Mouse (Mus musculus) heart, embryonic 11.5 days (tissue): ENCODE results near the gene Pidd1. TPM values are rescaled to one million over a fixed set of nuclear protein-coding genes. Genes with fewer than 3 reads are reported as not detected.

Source experiments
- ATAC-seq: fragments of 200-750 bp; cut with Nextera tagmentation; replicated peaks from 2 replicates; pipeline ENCODE4 v1.8.0; 2017; ENCODE audit warnings: moderate library complexity; ENCODE audit not compliant: insufficient number of reproducible peaks, low FRiP score, low TSS enrichment
- H3K27ac ChIP-seq: fragments of 300-500 bp; sonication (generic); 2 replicates; pipeline ENCODE4 v1.5.1; 2014; ENCODE audit warnings: mild to moderate bottlenecking, low read depth, low read length
- H3K27me3 ChIP-seq: fragments of 300-500 bp; sonication (generic); 2 replicates; pipeline ENCODE4 v1.6.1; 2014; ENCODE audit warnings: mild to moderate bottlenecking, low read length, mixed read lengths; ENCODE audit not compliant: control insufficient read depth, insufficient read depth
- H3K36me3 ChIP-seq: fragments of 300-500 bp; sonication (generic); 2 replicates; pipeline ENCODE4 v1.6.1; 2014; ENCODE audit warnings: mild to moderate bottlenecking, low read length, moderate library complexity, mixed read lengths; ENCODE audit not compliant: control insufficient read depth, insufficient read depth
- H3K4me1 ChIP-seq: fragments of 300-500 bp; sonication (generic); 2 replicates; pipeline ENCODE4 v1.6.1; 2014; ENCODE audit warnings: low read length; ENCODE audit not compliant: control insufficient read depth, insufficient read depth
- H3K4me2 ChIP-seq: fragments of 300-500 bp; sonication (generic); 2 replicates; pipeline ENCODE4 v1.6.1; 2014; ENCODE audit warnings: mild to moderate bottlenecking, moderate library complexity
- H3K4me3 ChIP-seq: fragments of 300-500 bp; sonication (generic); 2 replicates; pipeline ENCODE4 v1.5.1; 2014; ENCODE audit warnings: low read depth, low read length
- H3K9ac ChIP-seq: fragments of 300-500 bp; sonication (generic); 2 replicates; pipeline ENCODE4 v1.6.1; 2014; ENCODE audit warnings: mild to moderate bottlenecking, low read depth, low read length, moderate library complexity
- H3K9me3 ChIP-seq: fragments of 300-500 bp; sonication (generic); replicated peaks from 2 replicates; pipeline ENCODE4 v1.6.1; 2016; ENCODE audit warnings: low read length; ENCODE audit not compliant: control insufficient read depth
- WGBS: fragments of 180-500 bp; shearing (Covaris S2); extraction: QIAGEN DNeasy Blood & Tissue Kit; methylation state at CpG from one replicate; pipeline ENCODE4 v1.1.7; 2014; ENCODE audit not compliant: insufficient replicate concordance; 5-methylcytosine and 5-hydroxymethylcytosine counted together
- polyA plus RNA-seq: library from polyadenylated mRNA; unstranded; fragments of >200 nt; fragmentation: Nextera tagmentation; extraction: Ambion mirVana; gene quantifications from 2 replicates; pipeline ENCODE4 v1.2.1, GENCODE M21; 2014

Pidd1 gene
- polyA plus RNA-seq, 1 experiment from 2014 or later, result 9.5 TPM

DNA sequence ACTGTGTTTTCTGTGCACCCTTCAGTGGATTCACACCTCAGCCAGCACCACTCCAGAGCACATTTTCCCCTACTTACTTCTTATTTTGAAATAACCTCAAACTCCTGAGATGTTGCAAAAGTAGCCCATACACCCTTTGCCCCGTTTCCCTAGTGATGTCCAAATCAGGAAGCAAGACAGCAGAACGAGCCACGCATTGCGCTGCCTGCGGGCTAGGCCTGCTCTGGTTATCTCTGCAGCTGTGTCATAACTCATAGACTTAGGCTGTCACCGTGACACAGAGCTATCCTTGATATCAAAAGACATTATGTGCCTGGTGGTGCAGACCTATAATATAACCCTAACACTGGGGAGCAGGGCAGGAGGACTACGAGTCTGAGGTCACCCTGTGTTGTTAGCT is 49.7 kb downstream of the Pidd1 start:
- Histone ChIP-seq H3K4me3 (no peak overlapping the region), H3K9me3 (no peaks in the 10 kb centered on the region), H3K9ac (no peak overlapping the region), H3K36me3 (peaks cover 5% of the 10 kb centered on the region; the same call in 1 of the 2 replicates), H3K4me1 (peaks cover 8% of the 10 kb centered on the region), H3K27ac (no peak overlapping the region), H3K27me3 (no peaks in the 10 kb centered on the region), H3K4me2 (no peak overlapping the region)
- WGBS, result 80% methylated on average over 7 of the region's 7 CpGs
- ATAC-seq, result no peak

DNA sequence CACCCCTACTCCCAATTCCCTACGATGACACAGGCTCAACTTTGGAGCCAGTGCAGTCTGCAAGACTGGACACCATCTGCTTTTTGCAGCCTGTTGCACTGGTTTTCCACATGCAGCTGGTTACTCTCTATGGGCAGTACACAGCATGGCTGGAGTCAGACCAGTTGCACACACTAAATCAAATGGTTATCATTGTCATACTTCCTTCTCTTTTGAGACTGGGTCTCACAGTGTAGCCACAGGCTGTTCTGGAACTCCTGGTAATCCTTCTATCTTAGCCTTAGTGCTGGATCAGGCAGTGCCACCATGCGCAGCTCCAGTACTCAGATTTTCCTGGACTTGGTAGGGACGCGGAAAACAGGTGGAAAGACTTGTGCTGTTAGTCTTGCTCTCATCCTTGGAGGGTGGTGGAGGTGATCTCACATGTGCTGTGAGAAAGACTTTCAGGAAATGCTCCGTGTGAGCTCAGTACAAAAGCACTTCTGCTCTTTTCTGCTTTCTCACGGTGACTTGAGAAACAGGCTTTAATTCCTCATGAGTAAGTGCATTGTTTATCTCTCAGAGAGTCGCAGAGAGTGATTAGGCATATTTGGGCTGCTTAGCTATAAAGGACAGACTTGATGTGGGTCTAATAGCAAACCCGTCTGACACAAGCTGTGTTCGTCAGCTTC is 51.1 kb downstream of the Pidd1 start:
- no peaks in the 10 kb centered on the region for H3K27me3 ChIP-seq
- no peaks in the 10 kb centered on the region for H3K9me3 ChIP-seq
- H3K4me2 ChIP-seq, result peak overlapping the region; percentile 89
- H3K27ac ChIP-seq, result peak overlapping the region; percentile 90
- H3K36me3 ChIP-seq, result no peaks in the 10 kb centered on the region
- no peak; the same call in 1 of the 2 replicates for ATAC-seq
- peak overlapping the region; percentile 79 for H3K9ac ChIP-seq
- H3K4me3 ChIP-seq, result peak overlapping the region; percentile 78
- peaks cover 8% of the 10 kb centered on the region for H3K4me1 ChIP-seq
- 26% methylated on average over 9 of the region's 9 CpGs for WGBS

DNA sequence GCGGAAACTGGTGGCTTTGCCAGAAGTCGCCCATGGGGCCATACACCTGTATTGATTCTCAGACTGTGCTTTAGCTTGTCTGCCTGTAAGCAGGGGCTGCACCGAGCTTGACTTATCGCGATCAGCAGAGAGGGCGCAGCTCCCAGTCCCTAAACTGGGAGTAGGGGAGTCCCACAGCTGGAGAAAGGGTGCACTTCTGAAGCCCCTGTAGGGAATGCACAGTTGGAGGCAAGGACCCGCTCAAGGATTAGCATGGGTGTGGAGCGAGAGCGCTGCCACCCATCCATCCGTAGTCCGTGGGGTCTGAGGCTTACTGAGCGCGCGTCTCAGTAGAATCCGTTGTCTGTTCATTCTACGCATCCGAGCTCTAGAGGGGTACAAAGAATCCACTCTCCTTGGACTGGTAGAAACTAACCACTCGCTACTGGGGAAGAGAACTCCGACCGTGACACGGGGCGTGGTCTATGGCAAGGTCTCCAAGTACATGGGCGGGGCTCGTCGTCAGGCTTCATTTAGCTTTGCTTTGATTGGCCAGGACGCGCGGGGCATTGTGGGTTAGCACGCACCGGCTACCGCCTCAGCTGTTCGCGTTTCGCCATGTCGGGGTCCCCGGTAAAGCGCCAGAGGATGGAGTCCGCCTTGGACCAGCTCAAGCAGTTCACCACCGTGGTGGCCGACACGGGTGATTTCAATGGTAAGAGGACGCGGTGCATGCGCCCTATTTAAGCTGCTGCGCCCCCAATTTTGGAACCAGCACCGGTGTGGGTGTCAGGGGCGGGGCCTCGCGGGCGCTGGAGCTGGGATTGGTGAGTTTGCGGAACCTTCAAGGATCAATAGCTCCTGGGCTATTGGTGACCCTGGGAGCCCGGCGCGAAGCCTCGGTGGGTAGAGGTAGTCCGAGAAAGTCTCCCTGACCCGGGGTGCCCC is 51.9 kb downstream of the Pidd1 start, which contains the start of gene Taldo1:
Taldo1 (plus strand) TSS at position 575 of the 927 bp plus-strand sequence.
- ATAC-seq, result peak; percentile 93
- no peaks in the 10 kb centered on the region for H3K9me3 ChIP-seq
- H3K36me3 ChIP-seq, result no peaks in the 10 kb centered on the region
- WGBS, result under 1% methylated on average over 57 of the region's 57 CpGs
- H3K27ac ChIP-seq, result peak within 1 kb of the TSS; percentile 90
- H3K4me2 ChIP-seq, result peak within 1 kb of the TSS; percentile 89
- no peaks in the 10 kb centered on the region for H3K27me3 ChIP-seq
- H3K4me1 ChIP-seq, result peaks cover 8% of the 10 kb centered on the region
- peak within 1 kb of the TSS; percentile 78 for H3K4me3 ChIP-seq
- H3K9ac ChIP-seq, result peak within 1 kb of the TSS; percentile 79

DNA sequence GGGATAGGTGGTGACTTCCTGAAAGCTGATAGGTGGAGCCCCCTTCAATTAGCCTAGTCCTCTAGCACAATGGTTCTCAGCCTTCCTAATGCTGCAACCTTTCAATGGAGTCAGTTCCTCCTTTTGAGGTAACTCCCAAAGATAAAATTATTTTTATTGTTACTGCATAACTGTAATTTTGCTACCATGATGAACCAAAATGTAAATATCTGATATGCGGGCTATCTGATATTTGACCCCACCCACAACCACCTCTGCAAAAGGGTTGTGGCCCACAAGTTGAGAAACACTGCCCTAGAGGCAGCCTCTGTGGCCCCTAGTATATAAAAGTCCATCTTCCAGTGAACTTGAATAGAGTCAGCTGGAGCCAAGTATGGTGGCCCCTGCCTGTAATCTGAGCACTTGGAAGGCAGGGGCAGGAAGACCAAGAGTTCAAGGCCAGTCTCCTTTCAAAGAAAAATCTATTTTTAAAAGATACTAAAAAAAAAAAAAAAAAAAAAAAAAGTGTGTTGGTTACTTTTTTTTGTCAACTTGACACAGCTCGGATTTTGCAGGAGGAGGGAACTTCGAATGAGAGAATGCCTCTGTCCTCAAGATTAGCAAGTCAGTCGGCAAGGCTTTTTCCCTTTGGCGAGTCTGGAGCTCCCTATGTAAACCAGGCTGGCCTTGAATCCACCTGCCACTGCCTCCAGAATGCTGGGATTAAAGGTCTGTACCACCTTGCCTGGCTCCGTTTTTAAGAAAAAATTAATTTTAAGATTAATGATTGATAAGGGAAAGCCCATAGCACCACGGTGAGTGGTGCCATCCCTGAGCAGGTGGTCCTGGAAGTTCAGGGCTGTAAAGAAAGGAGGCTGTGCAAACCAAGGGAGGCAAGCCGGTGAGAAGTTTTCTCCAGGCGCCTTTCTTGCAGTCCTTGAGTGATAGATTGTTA is 53.2 kb downstream of the Pidd1 start:
- WGBS, result 54% methylated on average over 9 of the region's 9 CpGs
- Histone ChIP-seq H3K4me1 (peaks cover 8% of the 10 kb centered on the region), H3K9me3 (no peaks in the 10 kb centered on the region), H3K36me3 (no peaks in the 10 kb centered on the region), H3K9ac (no peak overlapping the region), H3K4me3 (no peak overlapping the region), H3K27ac (no peak overlapping the region), H3K27me3 (no peaks in the 10 kb centered on the region), H3K4me2 (peak overlapping the region; percentile 89)
- ATAC-seq, result no peak

DNA sequence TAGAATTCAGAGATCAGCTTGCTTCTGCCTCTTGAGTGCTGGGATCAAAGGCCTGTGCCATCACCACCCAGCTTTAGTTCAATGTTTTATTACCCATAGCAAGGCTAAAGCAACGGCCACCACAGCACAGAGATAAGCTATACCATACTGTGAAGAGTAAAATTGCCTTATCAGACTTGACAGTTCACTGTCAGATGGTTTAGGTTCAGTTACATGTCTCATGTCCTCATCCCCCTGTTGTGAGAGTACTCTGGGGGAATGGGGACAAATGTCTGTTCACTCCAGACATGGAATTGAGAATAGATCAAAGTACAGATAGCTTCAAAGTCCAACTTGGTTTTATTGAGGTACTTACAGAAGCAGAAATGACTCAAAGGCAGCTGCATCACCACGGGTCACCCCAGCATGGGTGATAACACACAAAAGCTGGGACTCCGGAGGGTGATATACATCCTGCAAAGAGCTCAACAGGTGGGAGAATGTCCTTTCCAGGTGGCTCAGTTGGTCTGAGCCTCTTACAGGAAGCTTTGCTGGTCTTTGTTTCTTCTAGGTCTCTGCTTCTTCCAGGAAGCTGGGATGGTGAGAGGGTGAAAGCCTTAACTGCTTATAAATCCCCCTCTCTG is 55.2 kb downstream of the Pidd1 start:
- Histone ChIP-seq H3K36me3 (no peaks in the 10 kb centered on the region), H3K9me3 (no peaks in the 10 kb centered on the region), H3K27me3 (peaks cover 5% of the 10 kb centered on the region; the same call in 1 of the 2 replicates), H3K4me1 (peaks cover 8% of the 10 kb centered on the region), H3K9ac (no peak overlapping the region), H3K4me3 (no peak overlapping the region), H3K4me2 (no peak overlapping the region), H3K27ac (no peak overlapping the region)
- ATAC-seq, result no peak
- WGBS, result 49% methylated on average over 3 of the region's 3 CpGs

Other genes with a start within 250 kb of the Pidd1 start
- 1.6 TPM in 2 replicates for gene Lrrc56, start 249.9 kb downstream of the Pidd1 start, polyA plus RNA-seq
- gene Lmntd2, start 229.9 kb downstream of the Pidd1 start, polyA plus RNA-seq, result 0.46 and 0.99 TPM in 2 replicates
- 14.3 and 17.5 TPM in 2 replicates for gene Rassf7, start 228.2 kb downstream of the Pidd1 start, polyA plus RNA-seq
- 50.2 and 51.1 TPM in 2 replicates for gene Phrf1, start 215.2 kb downstream of the Pidd1 start, polyA plus RNA-seq
- gene Irf7, start 177.5 kb downstream of the Pidd1 start, polyA plus RNA-seq, result 0.99 and 1.2 TPM in 2 replicates
- gene Cdhr5, start 167.2 kb downstream of the Pidd1 start, polyA plus RNA-seq, result not detected in 2 replicates
- 2.2 and 3.0 TPM in 2 replicates for gene Sct, start 164.9 kb downstream of the Pidd1 start, polyA plus RNA-seq
- 0.10 and 0.17 TPM in 2 replicates for gene Drd4, start 152.0 kb downstream of the Pidd1 start, polyA plus RNA-seq
- 40.2 and 42.5 TPM in 2 replicates for gene Deaf1, start 116.3 kb downstream of the Pidd1 start, polyA plus RNA-seq
- gene Tmem80, start 116.3 kb downstream of the Pidd1 start, polyA plus RNA-seq, result 17.9 and 23.6 TPM in 2 replicates
- 0.51 and 0.82 TPM in 2 replicates for gene Eps8l2, start 105.1 kb downstream of the Pidd1 start, polyA plus RNA-seq
- gene Taldo1, start 51.8 kb downstream of the Pidd1 start, polyA plus RNA-seq, result 288 and 291 TPM in 2 replicates
- gene Gatd1, start 29.9 kb downstream of the Pidd1 start, polyA plus RNA-seq, result 29.3 and 32.2 TPM in 2 replicates
- 7.4 and 9.3 TPM in 2 replicates for gene Cend1, start 14.5 kb downstream of the Pidd1 start, polyA plus RNA-seq
- 19.4 and 19.7 TPM in 2 replicates for gene Slc25a22, start 6.1 kb downstream of the Pidd1 start, polyA plus RNA-seq
- 873 and 1,016 TPM in 2 replicates for gene Rplp2, start 3.3 kb upstream of the Pidd1 start, polyA plus RNA-seq
- 28.7 and 35.3 TPM in 2 replicates for gene Pnpla2, start 11.2 kb upstream of the Pidd1 start, polyA plus RNA-seq
- 11.5 and 14.3 TPM in 2 replicates for gene Cracr2b, start 17.1 kb upstream of the Pidd1 start, polyA plus RNA-seq
- 61.3 and 101 TPM in 2 replicates for gene Cd151, start 23.4 kb upstream of the Pidd1 start, polyA plus RNA-seq
- 71.5 and 72.9 TPM in 2 replicates for gene Polr2l, start 31.1 kb upstream of the Pidd1 start, polyA plus RNA-seq
- 58.9 and 69.1 TPM in 2 replicates for gene Tspan4, start 31.2 kb upstream of the Pidd1 start, polyA plus RNA-seq
- 35.0 and 46.7 TPM in 2 replicates for gene Chid1, start 95.8 kb upstream of the Pidd1 start, polyA plus RNA-seq
- gene Ap2a2, start 118.1 kb upstream of the Pidd1 start, polyA plus RNA-seq, result 53.0 and 66.8 TPM in 2 replicates
- 0.11 and 0.18 TPM in 2 replicates for gene Muc6, start 211.3 kb upstream of the Pidd1 start, polyA plus RNA-seq
- gene Muc2, start 246.3 kb upstream of the Pidd1 start, polyA plus RNA-seq, result 0.93 and 1.1 TPM in 2 replicates